Mouse (Mus musculus): ENCODE measurements around the gene Pla2g4e. TPM values are rescaled to one million over a fixed set of nuclear protein-coding genes. Genes with fewer than 3 reads are reported as not detected.

Pla2g4e gene
- polyA plus RNA-seq, 1 experiment from 2014 or later: not detected

GRCm38 (mm10) chr2:120167763-120168162 lies 77.4 kb downstream of the Pla2g4e start:
- H3K4me3 ChIP-seq (ENCODE audit: low read depth, low read length): no peak overlapping the region
- ATAC-seq (replicated peaks; ENCODE audit: insufficient number of reproducible peaks, low FRiP score, low TSS enrichment, low read depth) (no peak), DNase-seq (ENCODE audit: low spot score) (no peak)
- no peak overlapping the region for H3K9ac ChIP-seq (replicated peaks; ENCODE audit: low read length)
- no peaks in the 10 kb centered on the region for H3K4me1 ChIP-seq (ENCODE audit: control insufficient read depth, insufficient read depth, low read length)
- H3K36me3 ChIP-seq (replicated peaks; ENCODE audit: control insufficient read depth, insufficient read depth, low read depth, low read length): no peaks in the 10 kb centered on the region
- no peak overlapping the region for H3K27ac ChIP-seq (replicated peaks; ENCODE audit: low read depth, low read length)
- H3K9me3 ChIP-seq (replicated peaks; ENCODE audit: control insufficient read depth, low read length): no peaks in the 10 kb centered on the region
- no peak overlapping the region for H3K4me2 ChIP-seq (ENCODE audit: low read depth, low read length)
- 87% methylated on average over 8 of the region's 8 CpGs for WGBS
- no peaks in the 10 kb centered on the region for H3K27me3 ChIP-seq (ENCODE audit: control insufficient read depth, insufficient read depth, low read length)

GRCm38 (mm10) chr2:120165474-120165873 lies 79.7 kb downstream of the Pla2g4e start:
- no peak overlapping the region for H3K4me2 ChIP-seq (ENCODE audit: low read depth, low read length)
- H3K9ac ChIP-seq (replicated peaks; ENCODE audit: low read length): no peak overlapping the region
- WGBS: 85% methylated on average over 10 of the region's 10 CpGs
- H3K4me1 ChIP-seq (ENCODE audit: control insufficient read depth, insufficient read depth, low read length): no peaks in the 10 kb centered on the region
- no peaks in the 10 kb centered on the region for H3K9me3 ChIP-seq (replicated peaks; ENCODE audit: control insufficient read depth, low read length)
- no peak overlapping the region for H3K4me3 ChIP-seq (ENCODE audit: low read depth, low read length)
- no peaks in the 10 kb centered on the region for H3K27me3 ChIP-seq (ENCODE audit: control insufficient read depth, insufficient read depth, low read length)
- no peaks in the 10 kb centered on the region for H3K36me3 ChIP-seq (replicated peaks; ENCODE audit: control insufficient read depth, insufficient read depth, low read depth, low read length)
- ATAC-seq (replicated peaks; ENCODE audit: insufficient number of reproducible peaks, low FRiP score, low TSS enrichment, low read depth) (no peak), DNase-seq (ENCODE audit: low spot score) (no peak)
- H3K27ac ChIP-seq (replicated peaks; ENCODE audit: low read depth, low read length): no peak overlapping the region

DNA sequence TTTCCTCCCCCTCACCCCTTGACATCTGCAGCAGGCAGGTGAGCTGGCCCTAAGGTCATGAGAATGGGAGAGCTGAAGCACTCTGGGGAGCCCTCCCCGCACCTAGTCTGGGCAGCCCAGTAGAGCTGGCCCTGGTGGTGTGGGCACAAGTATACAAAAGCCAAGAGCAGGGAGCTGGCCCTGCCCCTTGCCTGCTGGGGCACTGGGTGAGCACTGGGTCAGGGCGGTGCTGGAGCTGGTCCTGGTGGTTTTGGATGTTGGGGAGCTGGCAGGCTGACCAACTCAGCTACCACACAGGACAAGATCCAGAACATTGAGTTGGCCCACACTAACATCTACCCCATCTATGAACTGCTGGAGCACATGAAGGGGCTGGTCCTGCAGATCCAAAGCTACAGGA lies 85.7 kb downstream of the Pla2g4e start:
- H3K9me3 ChIP-seq (replicated peaks; ENCODE audit: control insufficient read depth, low read length): no peaks in the 10 kb centered on the region
- DNase-seq (ENCODE audit: low spot score) (no peak), ATAC-seq (replicated peaks; ENCODE audit: insufficient number of reproducible peaks, low FRiP score, low TSS enrichment, low read depth) (no peak)
- H3K9ac ChIP-seq (replicated peaks; ENCODE audit: low read length): no peak overlapping the region
- WGBS: 76% methylated on average over 2 of the region's 2 CpGs
- H3K4me3 ChIP-seq (ENCODE audit: low read depth, low read length): no peak overlapping the region
- no peaks in the 10 kb centered on the region for H3K36me3 ChIP-seq (replicated peaks; ENCODE audit: control insufficient read depth, insufficient read depth, low read depth, low read length)
- H3K4me1 ChIP-seq (ENCODE audit: control insufficient read depth, insufficient read depth, low read length): no peaks in the 10 kb centered on the region
- no peak overlapping the region for H3K27ac ChIP-seq (replicated peaks; ENCODE audit: low read depth, low read length)
- H3K27me3 ChIP-seq (ENCODE audit: control insufficient read depth, insufficient read depth, low read length): no peaks in the 10 kb centered on the region
- H3K4me2 ChIP-seq (ENCODE audit: low read depth, low read length): no peak overlapping the region

DNA sequence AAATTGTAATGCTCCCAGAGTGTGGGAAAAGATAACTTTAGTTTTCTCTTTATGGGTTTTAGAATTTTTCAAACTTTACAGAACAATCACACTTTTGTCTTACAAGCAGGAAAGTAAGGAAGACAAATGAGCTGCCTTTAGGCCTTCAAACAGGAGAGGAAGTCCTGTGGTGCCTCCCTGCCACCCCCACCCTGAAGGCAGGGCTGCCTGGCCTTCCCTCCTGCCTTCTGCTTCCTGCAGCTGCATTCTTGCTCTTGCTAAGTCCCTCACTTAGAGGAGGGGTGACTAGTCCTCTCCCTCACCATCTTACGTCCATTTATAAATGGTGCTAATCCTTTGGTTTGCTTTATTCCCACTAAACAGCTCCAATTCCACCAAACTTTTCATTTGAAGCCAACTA lies 86.3 kb downstream of the Pla2g4e start:
- ATAC-seq (replicated peaks; ENCODE audit: insufficient number of reproducible peaks, low FRiP score, low TSS enrichment, low read depth): no peak
- H3K4me2 ChIP-seq (ENCODE audit: low read depth, low read length): no peak overlapping the region
- no peak for DNase-seq (ENCODE audit: low spot score)
- 26% methylated on average over 1 of the region's 1 CpGs for WGBS
- H3K9ac ChIP-seq (replicated peaks; ENCODE audit: low read length): no peak overlapping the region
- no peak overlapping the region for H3K4me3 ChIP-seq (ENCODE audit: low read depth, low read length)
- no peaks in the 10 kb centered on the region for H3K9me3 ChIP-seq (replicated peaks; ENCODE audit: control insufficient read depth, low read length)
- H3K27me3 ChIP-seq (ENCODE audit: control insufficient read depth, insufficient read depth, low read length): no peaks in the 10 kb centered on the region
- H3K4me1 ChIP-seq (ENCODE audit: control insufficient read depth, insufficient read depth, low read length): no peaks in the 10 kb centered on the region
- H3K27ac ChIP-seq (replicated peaks; ENCODE audit: low read depth, low read length): no peak overlapping the region
- no peaks in the 10 kb centered on the region for H3K36me3 ChIP-seq (replicated peaks; ENCODE audit: control insufficient read depth, insufficient read depth, low read depth, low read length)

GRCm38 (mm10) chr2:120158016-120158415 lies 87.1 kb downstream of the Pla2g4e start:
- H3K36me3 ChIP-seq (replicated peaks; ENCODE audit: control insufficient read depth, insufficient read depth, low read depth, low read length): no peaks in the 10 kb centered on the region
- ATAC-seq (replicated peaks; ENCODE audit: insufficient number of reproducible peaks, low FRiP score, low TSS enrichment, low read depth) (no peak), DNase-seq (ENCODE audit: low spot score) (no peak)
- no peak overlapping the region for H3K9ac ChIP-seq (replicated peaks; ENCODE audit: low read length)
- no peak overlapping the region for H3K4me3 ChIP-seq (ENCODE audit: low read depth, low read length)
- no peaks in the 10 kb centered on the region for H3K4me1 ChIP-seq (ENCODE audit: control insufficient read depth, insufficient read depth, low read length)
- H3K4me2 ChIP-seq (ENCODE audit: low read depth, low read length): no peak overlapping the region
- no peaks in the 10 kb centered on the region for H3K9me3 ChIP-seq (replicated peaks; ENCODE audit: control insufficient read depth, low read length)
- WGBS: 55% methylated on average over 5 of the region's 5 CpGs
- H3K27me3 ChIP-seq (ENCODE audit: control insufficient read depth, insufficient read depth, low read length): no peaks in the 10 kb centered on the region
- no peak overlapping the region for H3K27ac ChIP-seq (replicated peaks; ENCODE audit: low read depth, low read length)

DNA sequence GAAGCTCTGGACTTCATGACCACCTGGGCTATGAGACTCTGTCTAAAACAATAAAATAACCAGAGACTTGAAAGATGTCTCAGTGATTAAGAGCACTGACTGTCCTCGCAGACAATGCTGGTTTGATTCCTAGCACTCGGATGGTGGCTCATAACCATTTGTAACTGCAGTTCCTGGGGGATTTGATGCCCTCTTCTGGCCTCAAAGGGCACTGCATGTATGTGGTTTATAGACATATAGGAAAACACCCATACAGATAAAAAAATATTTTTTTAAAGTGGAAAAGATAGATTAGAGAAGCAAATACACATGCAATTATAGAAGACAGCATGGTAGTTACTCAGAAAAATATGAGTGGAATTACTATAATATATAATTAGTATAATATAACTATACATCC lies 87.5 kb downstream of the Pla2g4e start:
- no peak overlapping the region for H3K27ac ChIP-seq (replicated peaks; ENCODE audit: low read depth, low read length)
- H3K4me1 ChIP-seq (ENCODE audit: control insufficient read depth, insufficient read depth, low read length): no peaks in the 10 kb centered on the region
- H3K9ac ChIP-seq (replicated peaks; ENCODE audit: low read length): no peak overlapping the region
- no peaks in the 10 kb centered on the region for H3K27me3 ChIP-seq (ENCODE audit: control insufficient read depth, insufficient read depth, low read length)
- H3K9me3 ChIP-seq (replicated peaks; ENCODE audit: control insufficient read depth, low read length): no peaks in the 10 kb centered on the region
- ATAC-seq (replicated peaks; ENCODE audit: insufficient number of reproducible peaks, low FRiP score, low TSS enrichment, low read depth) (no peak), DNase-seq (ENCODE audit: low spot score) (no peak)
- H3K4me2 ChIP-seq (ENCODE audit: low read depth, low read length): no peak overlapping the region
- no peaks in the 10 kb centered on the region for H3K36me3 ChIP-seq (replicated peaks; ENCODE audit: control insufficient read depth, insufficient read depth, low read depth, low read length)
- no peak overlapping the region for H3K4me3 ChIP-seq (ENCODE audit: low read depth, low read length)
- 61% methylated on average over 2 of the region's 2 CpGs for WGBS

GRCm38 (mm10) chr2:120154361-120154894 lies 90.7 kb downstream of the Pla2g4e start, which contains the start of gene Ehd4:
Gene Ehd4, minus strand, starts transcription at chr2:120154606.
- Histone ChIP-seq H3K27me3 (ENCODE audit: control insufficient read depth, insufficient read depth, low read length) (no peaks in the 10 kb centered on the region), H3K9ac (replicated peaks; ENCODE audit: low read length) (peak within 1 kb of the TSS; percentile 63), H3K4me1 (ENCODE audit: control insufficient read depth, insufficient read depth, low read length) (no peaks in the 10 kb centered on the region), H3K9me3 (replicated peaks; ENCODE audit: control insufficient read depth, low read length) (no peaks in the 10 kb centered on the region), H3K4me2 (ENCODE audit: low read depth, low read length) (peak within 1 kb of the TSS; percentile 95), H3K4me3 (ENCODE audit: low read depth, low read length) (peak within 1 kb of the TSS; percentile 58), H3K27ac (replicated peaks; ENCODE audit: low read depth, low read length) (no peak within 1 kb of the TSS), H3K36me3 (replicated peaks; ENCODE audit: control insufficient read depth, insufficient read depth, low read depth, low read length) (no peaks in the 10 kb centered on the region)
- DNase-seq (ENCODE audit: low spot score) (peak; percentile 97), ATAC-seq (replicated peaks; ENCODE audit: insufficient number of reproducible peaks, low FRiP score, low TSS enrichment, low read depth) (peak; percentile 99)
- under 1% methylated on average over 53 of the region's 53 CpGs for WGBS

GRCm38 (mm10) chr2:120153586-120154360 lies 91.4 kb downstream of the Pla2g4e start:
- 3% methylated on average over 38 of the region's 38 CpGs for WGBS
- Histone ChIP-seq H3K36me3 (replicated peaks; ENCODE audit: control insufficient read depth, insufficient read depth, low read depth, low read length) (no peaks in the 10 kb centered on the region), H3K27ac (replicated peaks; ENCODE audit: low read depth, low read length) (no peak overlapping the region), H3K27me3 (ENCODE audit: control insufficient read depth, insufficient read depth, low read length) (no peaks in the 10 kb centered on the region), H3K9me3 (replicated peaks; ENCODE audit: control insufficient read depth, low read length) (no peaks in the 10 kb centered on the region), H3K4me3 (ENCODE audit: low read depth, low read length) (peak overlapping the region; percentile 58), H3K9ac (replicated peaks; ENCODE audit: low read length) (peak overlapping the region; percentile 63), H3K4me2 (ENCODE audit: low read depth, low read length) (peak overlapping the region; percentile 95), H3K4me1 (ENCODE audit: control insufficient read depth, insufficient read depth, low read length) (no peaks in the 10 kb centered on the region)
- ATAC-seq (replicated peaks; ENCODE audit: insufficient number of reproducible peaks, low FRiP score, low TSS enrichment, low read depth): peak; percentile 46
- peak; percentile 52 for DNase-seq (ENCODE audit: low spot score)

Data from embryonic facial prominence, embryonic 11.5 days (tissue).